Mouse (Mus musculus) CH12.LX (cell line): Measurements from ENCODE around the gene Klf7.
A peak's percentile ranks its signal among the peaks of the same experiment; 100 is the strongest.

Experiments
- CHD2 ChIP-seq: IDR thresholded peaks from 2 replicates; pipeline ENCODE4 v1.6.1; 2011; ENCODE audit warnings: low read length, improper control_type of control experiment
- EP300 ChIP-seq: IDR thresholded peaks from 2 replicates; pipeline ENCODE4 v1.6.1; 2011; ENCODE audit warnings: low read length, improper control_type of control experiment
- POLR2A ChIP-seq: IDR thresholded peaks from 2 replicates; pipeline ENCODE4 v1.6.1; 2011; ENCODE audit warnings: low read depth, mild to moderate bottlenecking, improper control_type of control experiment, low read length
- POLR2AphosphoS2 ChIP-seq: IDR thresholded peaks from 2 replicates; pipeline ENCODE4 v1.6.1; 2011; ENCODE audit warnings: low read depth, low read length, improper control_type of control experiment

GRCm38 (mm10) chr1:64101331-64101730 lies 20.8 kb downstream of the Klf7 start:
- TF ChIP-seq POLR2AphosphoS2 (no peak), POLR2A (no peak), EP300 (no peak), CHD2 (peak; percentile 58)
